Mouse (Mus musculus): Measurements from ENCODE around the gene Dcaf15. TPM values are rescaled to one million over a fixed set of nuclear protein-coding genes. Genes with fewer than 3 reads are reported as not detected.

Dcaf15 gene
- polyA plus RNA-seq, 1 experiment from 2014 or later = 8.4 TPM

DNA sequence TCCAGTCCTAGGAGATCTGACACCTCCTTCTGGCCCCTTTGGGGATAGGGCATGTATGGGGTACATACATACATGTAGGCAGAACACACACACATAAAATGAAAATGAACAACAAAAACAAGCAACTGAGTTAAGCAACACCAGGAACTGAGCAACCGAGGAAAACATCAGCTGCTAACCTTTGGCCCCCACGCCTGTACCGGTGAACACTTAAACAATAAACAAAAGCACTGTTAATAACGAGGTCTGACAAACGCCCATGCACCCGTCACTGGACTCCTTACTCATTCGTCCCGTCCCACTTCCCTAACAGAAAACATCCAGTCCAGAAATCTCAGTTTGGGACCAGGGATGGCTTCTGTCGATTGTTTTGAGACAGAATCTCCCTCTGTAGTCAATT is 15.3 kb downstream of the Dcaf15 start:
- Histone ChIP-seq H3K36me3 (ENCODE audit: control insufficient read depth, insufficient read depth, low read length) (peaks cover 95% of the 10 kb centered on the region), H3K27ac (replicated peaks; ENCODE audit: low read depth, low read length) (no peak overlapping the region), H3K4me3 (ENCODE audit: low read depth, low read length) (no peak overlapping the region), H3K27me3 (replicated peaks; ENCODE audit: control insufficient read depth, insufficient read depth, low read length) (no peaks in the 10 kb centered on the region), H3K4me2 (ENCODE audit: low read depth, low read length) (no peak overlapping the region), H3K9me3 (ENCODE audit: control insufficient read depth, low read length) (no peaks in the 10 kb centered on the region), H3K9ac (ENCODE audit: low read depth, low read length) (no peak overlapping the region), H3K4me1 (ENCODE audit: control insufficient read depth, insufficient read depth, low read length) (no peaks in the 10 kb centered on the region)
- ATAC-seq (ENCODE audit: low read depth) (no peak), DNase-seq (ENCODE audit: low spot score) (no peak)
- WGBS = 75% methylated on average over 9 of the region's 9 CpGs

DNA sequence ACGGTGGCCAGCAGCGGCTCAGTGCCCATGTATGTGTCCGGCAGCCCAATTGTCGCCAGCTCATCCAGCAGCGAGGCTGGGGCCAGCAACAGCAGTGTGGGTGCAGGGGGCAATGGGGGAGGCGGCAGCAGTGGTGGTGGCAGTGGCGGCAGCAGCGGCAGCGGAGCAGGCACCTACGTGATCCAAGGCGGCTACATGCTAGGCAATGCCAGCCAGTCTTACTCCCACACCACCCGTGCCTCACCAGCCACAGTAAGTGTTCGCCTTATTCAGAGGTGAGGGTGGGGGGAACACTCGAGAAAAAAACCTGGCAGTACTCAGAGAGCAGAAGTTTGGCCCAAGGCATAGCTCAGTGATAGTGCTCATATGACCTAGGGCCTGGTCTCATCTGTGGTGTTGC is 16.7 kb downstream of the Dcaf15 start:
- 91% methylated on average over 14 of the region's 14 CpGs for WGBS
- Histone ChIP-seq H3K27me3 (replicated peaks; ENCODE audit: control insufficient read depth, insufficient read depth, low read length) (no peaks in the 10 kb centered on the region), H3K4me2 (ENCODE audit: low read depth, low read length) (no peak overlapping the region), H3K9ac (ENCODE audit: low read depth, low read length) (no peak overlapping the region), H3K36me3 (ENCODE audit: control insufficient read depth, insufficient read depth, low read length) (peaks cover 95% of the 10 kb centered on the region), H3K4me3 (ENCODE audit: low read depth, low read length) (no peak overlapping the region), H3K4me1 (ENCODE audit: control insufficient read depth, insufficient read depth, low read length) (no peaks in the 10 kb centered on the region), H3K9me3 (ENCODE audit: control insufficient read depth, low read length) (no peaks in the 10 kb centered on the region), H3K27ac (replicated peaks; ENCODE audit: low read depth, low read length) (no peak overlapping the region)
- ATAC-seq (ENCODE audit: low read depth) = no peak
- no peak for DNase-seq (ENCODE audit: low spot score)

DNA sequence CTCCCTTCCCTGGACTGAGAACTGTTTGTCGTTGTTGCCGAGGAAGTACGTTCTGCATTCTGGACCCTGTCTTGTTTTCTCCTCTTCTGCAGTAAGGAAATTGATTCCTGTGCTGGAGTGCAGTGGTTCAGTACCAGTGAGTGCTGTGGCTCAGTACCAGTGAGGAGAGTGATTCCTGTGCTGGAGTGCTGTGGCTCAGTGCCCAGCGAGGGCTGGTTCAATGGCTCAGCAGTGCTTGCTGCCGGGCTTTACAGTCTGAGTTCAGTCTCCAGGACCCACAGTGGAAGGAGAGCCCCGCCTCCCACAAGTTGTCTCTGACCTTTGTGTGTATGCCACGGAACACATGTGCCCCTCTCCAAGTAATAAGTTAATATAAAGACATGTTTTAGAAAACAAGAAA is 17.4 kb downstream of the Dcaf15 start:
- no peak overlapping the region for H3K27ac ChIP-seq (replicated peaks; ENCODE audit: low read depth, low read length)
- DNase-seq (ENCODE audit: low spot score) (no peak), ATAC-seq (ENCODE audit: low read depth) (no peak)
- H3K4me2 ChIP-seq (ENCODE audit: low read depth, low read length) = no peak overlapping the region
- peaks cover 95% of the 10 kb centered on the region for H3K36me3 ChIP-seq (ENCODE audit: control insufficient read depth, insufficient read depth, low read length)
- 88% methylated on average over 7 of the region's 7 CpGs for WGBS
- no peak overlapping the region for H3K4me3 ChIP-seq (ENCODE audit: low read depth, low read length)
- no peak overlapping the region for H3K9ac ChIP-seq (ENCODE audit: low read depth, low read length)
- H3K4me1 ChIP-seq (ENCODE audit: control insufficient read depth, insufficient read depth, low read length) = no peaks in the 10 kb centered on the region
- no peaks in the 10 kb centered on the region for H3K27me3 ChIP-seq (replicated peaks; ENCODE audit: control insufficient read depth, insufficient read depth, low read length)
- no peaks in the 10 kb centered on the region for H3K9me3 ChIP-seq (ENCODE audit: control insufficient read depth, low read length)

DNA sequence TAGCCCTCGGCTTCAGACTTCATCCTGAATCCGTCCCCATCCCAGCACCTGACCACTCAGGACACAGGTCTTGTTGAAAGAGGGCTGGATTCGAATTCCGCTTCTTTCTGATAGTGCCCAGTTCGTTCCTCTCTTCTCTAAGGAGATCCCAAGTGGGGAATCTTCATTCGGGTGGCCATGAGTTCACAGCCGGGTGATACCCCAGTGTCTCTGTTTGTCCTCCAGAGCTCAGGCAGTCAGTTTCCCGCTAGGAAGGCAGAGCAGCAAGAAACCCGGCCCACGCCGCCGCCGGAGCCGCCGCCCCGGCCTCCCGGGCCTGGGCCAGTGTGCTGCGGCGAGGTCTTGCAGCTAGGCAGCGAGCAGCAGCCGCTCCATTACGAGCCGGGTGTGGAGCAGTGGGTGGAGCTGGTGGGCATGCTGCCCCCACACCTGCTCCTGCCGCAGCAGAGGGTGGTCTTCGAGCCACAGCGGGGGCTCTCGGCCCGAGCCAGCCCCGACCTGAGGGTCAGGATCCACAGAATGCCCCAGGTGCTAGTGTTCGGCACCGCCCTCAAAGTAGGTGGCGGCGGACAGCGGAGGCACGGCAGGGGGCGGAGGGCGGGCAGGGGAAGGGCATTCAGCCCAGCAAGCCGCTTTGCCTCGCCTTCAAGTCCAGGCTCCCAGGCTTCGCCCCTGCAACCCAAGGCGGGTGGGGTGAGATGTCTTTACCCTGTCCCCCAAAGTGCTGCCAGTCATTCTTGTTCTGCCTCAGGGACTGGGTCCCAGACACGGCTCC is 20.0 kb downstream of the Dcaf15 start:
- H3K27ac ChIP-seq (replicated peaks; ENCODE audit: low read depth, low read length) = no peak overlapping the region
- no peaks in the 10 kb centered on the region for H3K4me1 ChIP-seq (ENCODE audit: control insufficient read depth, insufficient read depth, low read length)
- H3K9me3 ChIP-seq (ENCODE audit: control insufficient read depth, low read length) = no peaks in the 10 kb centered on the region
- no peak for DNase-seq (ENCODE audit: low spot score)
- no peaks in the 10 kb centered on the region for H3K27me3 ChIP-seq (replicated peaks; ENCODE audit: control insufficient read depth, insufficient read depth, low read length)
- H3K36me3 ChIP-seq (ENCODE audit: control insufficient read depth, insufficient read depth, low read length) = peaks cover 85% of the 10 kb centered on the region
- H3K9ac ChIP-seq (ENCODE audit: low read depth, low read length) = peak overlapping the region; percentile 37; the same call in 1 of the 2 replicates
- no peak overlapping the region for H3K4me3 ChIP-seq (ENCODE audit: low read depth, low read length)
- WGBS = 53% methylated on average over 32 of the region's 42 CpGs
- H3K4me2 ChIP-seq (ENCODE audit: low read depth, low read length) = peak overlapping the region; percentile 23; the same call in 1 of the 2 replicates
- ATAC-seq (ENCODE audit: low read depth) = peak; percentile 27; the same call in 1 of the 2 replicates

DNA sequence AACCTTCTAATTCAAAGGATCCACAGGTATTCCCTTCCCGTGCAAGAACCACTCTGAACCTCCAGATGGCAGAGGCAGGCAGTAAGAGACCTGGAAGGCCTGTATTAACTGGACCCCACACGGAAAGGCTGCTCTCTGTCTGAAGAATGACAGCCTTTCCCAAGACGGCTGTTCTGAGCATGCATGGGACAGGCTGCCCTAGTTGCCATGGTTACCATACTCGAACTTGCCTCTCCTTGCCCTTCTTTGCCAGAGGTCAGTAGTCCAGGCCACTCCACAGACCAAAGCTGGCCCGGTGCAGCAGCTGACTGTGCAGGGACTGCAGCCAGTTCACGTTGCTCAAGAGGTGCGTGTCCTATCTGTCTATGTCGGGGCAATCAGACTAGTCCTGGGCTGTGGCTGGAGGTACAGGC is 20.7 kb downstream of the Dcaf15 start:
- ATAC-seq (ENCODE audit: low read depth) (peak; percentile 42; the same call in 1 of the 2 replicates), DNase-seq (ENCODE audit: low spot score) (peak; percentile 14)
- Histone ChIP-seq H3K27ac (replicated peaks; ENCODE audit: low read depth, low read length) (no peak overlapping the region), H3K9me3 (ENCODE audit: control insufficient read depth, low read length) (no peaks in the 10 kb centered on the region), H3K27me3 (replicated peaks; ENCODE audit: control insufficient read depth, insufficient read depth, low read length) (no peaks in the 10 kb centered on the region), H3K4me3 (ENCODE audit: low read depth, low read length) (no peak overlapping the region), H3K9ac (ENCODE audit: low read depth, low read length) (no peak overlapping the region), H3K4me1 (ENCODE audit: control insufficient read depth, insufficient read depth, low read length) (no peaks in the 10 kb centered on the region), H3K4me2 (ENCODE audit: low read depth, low read length) (no peak overlapping the region), H3K36me3 (ENCODE audit: control insufficient read depth, insufficient read depth, low read length) (peaks cover 79% of the 10 kb centered on the region)
- WGBS = 30% methylated on average over 8 of the region's 8 CpGs

DNA sequence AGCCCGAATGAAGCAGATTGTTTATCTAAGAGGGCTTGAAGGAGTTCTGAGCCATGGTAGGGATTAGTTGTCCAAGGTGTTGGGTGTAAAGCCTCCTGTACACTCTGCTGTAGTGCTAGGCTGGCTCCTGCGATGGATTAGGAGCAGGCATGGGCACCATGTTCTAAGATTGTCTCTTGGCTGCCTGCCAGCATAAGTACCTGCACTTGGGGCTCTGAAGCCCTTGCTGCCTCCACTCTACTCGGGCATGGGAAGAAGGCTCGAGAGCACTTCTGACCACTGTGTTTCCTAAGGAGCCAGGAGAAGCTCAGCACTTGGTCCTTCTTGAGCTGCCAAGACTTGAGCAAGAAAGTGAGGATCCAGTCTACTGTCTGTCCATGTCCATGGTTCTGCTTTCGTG is 25.4 kb downstream of the Dcaf15 start:
- H3K36me3 ChIP-seq (ENCODE audit: control insufficient read depth, insufficient read depth, low read length) = peaks cover 41% of the 10 kb centered on the region

DNA sequence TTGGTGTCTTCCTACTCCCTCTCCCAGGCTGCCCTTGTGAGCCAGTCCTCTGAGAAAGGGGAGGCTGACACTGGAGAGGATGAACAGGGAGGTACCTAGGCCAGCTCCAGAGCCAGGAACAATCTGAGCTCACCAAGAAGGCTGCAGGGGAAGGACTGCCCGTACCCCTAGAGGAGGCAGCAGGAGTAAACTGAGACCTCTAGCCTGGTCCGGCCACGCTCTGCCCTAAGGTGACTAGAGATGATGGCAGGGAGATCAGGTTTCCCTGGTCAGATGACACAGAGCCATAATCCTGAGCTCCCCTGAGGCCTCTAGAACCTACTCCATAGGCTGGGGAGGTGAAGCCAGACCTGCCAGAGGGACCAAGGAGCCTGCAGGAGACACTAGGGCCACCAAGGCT is 27.7 kb downstream of the Dcaf15 start:
- Histone ChIP-seq H3K4me2 (ENCODE audit: low read depth, low read length) (no peak overlapping the region), H3K4me1 (ENCODE audit: control insufficient read depth, insufficient read depth, low read length) (no peaks in the 10 kb centered on the region), H3K9ac (ENCODE audit: low read depth, low read length) (no peak overlapping the region), H3K4me3 (ENCODE audit: low read depth, low read length) (no peak overlapping the region), H3K36me3 (ENCODE audit: control insufficient read depth, insufficient read depth, low read length) (peaks cover 18% of the 10 kb centered on the region), H3K9me3 (ENCODE audit: control insufficient read depth, low read length) (no peaks in the 10 kb centered on the region), H3K27ac (replicated peaks; ENCODE audit: low read depth, low read length) (no peak overlapping the region), H3K27me3 (replicated peaks; ENCODE audit: control insufficient read depth, insufficient read depth, low read length) (no peaks in the 10 kb centered on the region)
- ATAC-seq (ENCODE audit: low read depth) (peak; percentile 19; the same call in 1 of the 2 replicates), DNase-seq (ENCODE audit: low spot score) (no peak)
- WGBS = 73% methylated on average over 3 of the region's 3 CpGs

More for the DNA sequence above, 25.4 kb downstream of the Dcaf15 start:
- H3K27me3 ChIP-seq (replicated peaks; ENCODE audit: control insufficient read depth, insufficient read depth, low read length) = no peaks in the 10 kb centered on the region
- WGBS = 80% methylated on average over 5 of the region's 5 CpGs
- H3K9ac ChIP-seq (ENCODE audit: low read depth, low read length) = no peak overlapping the region
- no peak overlapping the region for H3K4me3 ChIP-seq (ENCODE audit: low read depth, low read length)
- no peak overlapping the region for H3K4me2 ChIP-seq (ENCODE audit: low read depth, low read length)
- no peak for ATAC-seq (ENCODE audit: low read depth)
- DNase-seq (ENCODE audit: low spot score) = no peak
- no peaks in the 10 kb centered on the region for H3K9me3 ChIP-seq (ENCODE audit: control insufficient read depth, low read length)
- no peaks in the 10 kb centered on the region for H3K4me1 ChIP-seq (ENCODE audit: control insufficient read depth, insufficient read depth, low read length)
- H3K27ac ChIP-seq (replicated peaks; ENCODE audit: low read depth, low read length) = no peak overlapping the region

DNA sequence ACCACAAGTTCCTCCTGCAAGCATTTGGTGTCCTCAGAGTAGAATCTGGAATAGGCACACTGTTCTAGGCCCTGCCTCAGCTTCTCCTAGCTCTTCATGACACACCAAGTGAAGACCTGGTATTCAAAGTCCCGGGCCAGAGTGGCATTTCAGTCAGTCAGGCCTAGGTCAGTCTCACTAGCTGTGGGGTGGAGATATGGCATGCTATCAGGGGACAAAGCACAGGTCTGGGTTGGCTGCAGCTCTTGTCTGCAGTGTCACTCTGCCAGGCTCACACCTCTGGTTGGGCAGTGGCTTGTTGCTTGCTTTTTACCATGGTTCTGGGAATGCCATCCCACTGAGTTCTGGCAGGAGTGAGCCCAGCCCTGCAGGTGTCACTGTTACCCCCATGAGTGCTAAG is 28.2 kb downstream of the Dcaf15 start:
- Histone ChIP-seq H3K36me3 (ENCODE audit: control insufficient read depth, insufficient read depth, low read length) (peaks cover 16% of the 10 kb centered on the region), H3K27me3 (replicated peaks; ENCODE audit: control insufficient read depth, insufficient read depth, low read length) (no peaks in the 10 kb centered on the region), H3K27ac (replicated peaks; ENCODE audit: low read depth, low read length) (no peak overlapping the region), H3K9ac (ENCODE audit: low read depth, low read length) (no peak overlapping the region), H3K4me3 (ENCODE audit: low read depth, low read length) (no peak overlapping the region), H3K9me3 (ENCODE audit: control insufficient read depth, low read length) (no peaks in the 10 kb centered on the region), H3K4me2 (ENCODE audit: low read depth, low read length) (no peak overlapping the region), H3K4me1 (ENCODE audit: control insufficient read depth, insufficient read depth, low read length) (no peaks in the 10 kb centered on the region)
- no peak for DNase-seq (ENCODE audit: low spot score)
- 100% methylated on average over 1 of the region's 1 CpGs for WGBS
- ATAC-seq (ENCODE audit: low read depth) = no peak
